ENCODE assay signal across 13 mouse cellular contexts in the genomic region with DNA sequence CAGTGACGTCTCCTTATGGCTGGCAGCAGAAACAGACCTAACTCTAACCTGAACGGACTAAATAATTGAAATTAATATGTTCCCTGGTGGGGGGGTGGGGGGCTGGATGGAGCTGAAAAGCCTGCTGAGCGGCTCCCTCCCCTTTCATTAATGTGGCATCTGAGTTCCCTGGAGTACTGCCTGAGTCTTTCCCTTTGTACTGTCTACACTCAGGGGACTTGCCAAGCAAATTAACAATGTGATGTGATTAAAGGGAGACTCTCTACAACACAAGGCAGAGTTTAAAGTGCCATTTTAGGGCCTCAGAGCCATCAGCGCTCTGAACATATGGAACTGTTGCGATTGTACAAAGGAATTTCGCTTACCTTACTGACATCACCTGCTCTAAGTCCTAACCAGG. TPM values are rescaled to one million over a fixed set of nuclear protein-coding genes. Genes with fewer than 3 reads are reported as not detected.
DNase-seq lines count a peak whose midpoint lies in the region; ATAC-seq and TF ChIP-seq lines count a peak whose summit lies in the region.
"Had no signal": no experiment of that assay in that cellular context is flagged by ENCODE, and none has a peak within 500 bp of the region (broad histone marks: within the 10 kb centered on the region; RNA-seq: fewer than 3 reads in every experiment).

No protein-coding gene starts in this region.

- no peaks in the 10 kb centered on the region for H3K27me3 ChIP-seq in lung, embryonic 14.5 days (ENCODE audit: insufficient read depth, low read length)
- no peaks in the 10 kb centered on the region for H3K27me3 ChIP-seq in forebrain, embryonic 12.5 days
- H3K27me3 ChIP-seq in hindbrain, embryonic 14.5 days (ENCODE audit: control insufficient read depth, insufficient read depth, low read length): no peaks in the 10 kb centered on the region
- no peaks in the 10 kb centered on the region for H3K27me3 ChIP-seq in neural tube, embryonic 12.5 days (replicated peaks)

- peaks cover 12% of the 10 kb centered on the region for H3K4me1 ChIP-seq in lung, embryonic 14.5 days (ENCODE audit: insufficient read depth)
- H3K4me1 ChIP-seq in forebrain, embryonic 12.5 days: peaks cover 30% of the 10 kb centered on the region
- H3K4me1 ChIP-seq in hindbrain, embryonic 14.5 days (replicated peaks; ENCODE audit: control insufficient read depth, insufficient read depth, low read length): peaks cover 19% of the 10 kb centered on the region
- H3K4me1 ChIP-seq in neural tube, embryonic 12.5 days: peaks cover 20% of the 10 kb centered on the region

- TF ChIP-seq CTCF in lung, embryonic 14.5 days (IDR thresholded peaks at IDR 0.05; ENCODE audit: low read depth): no peak

- ATAC-seq in lung, embryonic 14.5 days (ENCODE audit: insufficient read depth): no peak
- ATAC-seq in forebrain, embryonic 12.5 days (ENCODE audit: low FRiP score): peak; percentile 63; the same call in 1 of the 2 replicates
- peak; percentile 60; the same call in 1 of the 2 replicates for ATAC-seq in hindbrain, embryonic 14.5 days (ENCODE audit: low FRiP score)
- peak; percentile 68 for ATAC-seq in neural tube, embryonic 12.5 days (ENCODE audit: low FRiP score, low read depth)
- ATAC-seq in erythroid progenitor cell, adult 5-6 weeks (replicated peaks; ENCODE audit: low FRiP score, poor library complexity, severe bottlenecking): no peak

- WGBS in lung, embryonic 14.5 days: 49% methylated on average over 6 of the region's 6 CpGs
- 31% methylated on average over 6 of the region's 6 CpGs for WGBS in forebrain, embryonic 12.5 days
- 23% methylated on average over 6 of the region's 6 CpGs for WGBS in hindbrain, embryonic 14.5 days
- WGBS in neural tube, embryonic 12.5 days: 26% methylated on average over 6 of the region's 6 CpGs

- 0 out of 2 replicates have a peak overlapping the region, but pooled peaks have one; percentile 10 for H3K9ac ChIP-seq in lung, embryonic 14.5 days
- H3K9ac ChIP-seq in forebrain, embryonic 12.5 days: no peak overlapping the region
- H3K9ac ChIP-seq in hindbrain, embryonic 14.5 days: no peak overlapping the region
- H3K9ac ChIP-seq in neural tube, embryonic 12.5 days: no peak overlapping the region

- H3K36me3 ChIP-seq in lung, embryonic 14.5 days (ENCODE audit: insufficient read depth): no peaks in the 10 kb centered on the region
- no peaks in the 10 kb centered on the region for H3K36me3 ChIP-seq in forebrain, embryonic 12.5 days (replicated peaks)
- H3K36me3 ChIP-seq in hindbrain, embryonic 14.5 days (replicated peaks; ENCODE audit: control insufficient read depth, insufficient read depth): no peaks in the 10 kb centered on the region
- H3K36me3 ChIP-seq in neural tube, embryonic 12.5 days: no peaks in the 10 kb centered on the region

- no peaks in the 10 kb centered on the region for H3K9me3 ChIP-seq in lung, embryonic 14.5 days (ENCODE audit: low read depth, low read length)
- H3K9me3 ChIP-seq in forebrain, embryonic 12.5 days: no peaks in the 10 kb centered on the region
- H3K9me3 ChIP-seq in hindbrain, embryonic 14.5 days (ENCODE audit: control insufficient read depth, low read length): no peaks in the 10 kb centered on the region
- no peaks in the 10 kb centered on the region for H3K9me3 ChIP-seq in neural tube, embryonic 12.5 days

- H3K4me2 ChIP-seq in lung, embryonic 14.5 days: no peak overlapping the region
- no peak overlapping the region for H3K4me2 ChIP-seq in forebrain, embryonic 12.5 days
- no peak overlapping the region for H3K4me2 ChIP-seq in hindbrain, embryonic 14.5 days (replicated peaks)
- H3K4me2 ChIP-seq in neural tube, embryonic 12.5 days (replicated peaks): 0 out of 2 replicates have a peak overlapping the region, but pooled peaks have one; percentile 9

- peak overlapping the region; percentile 73 for H3K27ac ChIP-seq in lung, embryonic 14.5 days (ENCODE audit: low read depth)
- H3K27ac ChIP-seq in forebrain, embryonic 12.5 days: 0 out of 2 replicates have a peak overlapping the region, but pooled peaks have one; percentile 61
- H3K27ac ChIP-seq in hindbrain, embryonic 14.5 days: no peak overlapping the region
- H3K27ac ChIP-seq in neural tube, embryonic 12.5 days: no peak overlapping the region

- no peak overlapping the region for H3K4me3 ChIP-seq in lung, embryonic 14.5 days (ENCODE audit: low read depth, low read length)
- H3K4me3 ChIP-seq in forebrain, embryonic 12.5 days (replicated peaks): no peak overlapping the region
- no peak overlapping the region for H3K4me3 ChIP-seq in hindbrain, embryonic 14.5 days (replicated peaks; ENCODE audit: low read length)
- H3K4me3 ChIP-seq in neural tube, embryonic 12.5 days: no peak overlapping the region

- no peak for DNase-seq in lung, embryonic 14.5 days
- no peak for DNase-seq in lung, postnatal 10 days
- DNase-seq in hindbrain, embryonic 14.5 days (ENCODE audit: low spot score): no peak
- DNase-seq in gastrocnemius, postnatal 4 days (ENCODE audit: low spot score in 2 of 2): no peak
- DNase-seq: cerebellum, adult 9-10 months; heart, postnatal 36 days; lung, adult 2 months; spleen, adult 18-20 months had no signal

RNA-seq across cellular contexts. Expression of a gene that starts 16.4 kb away (rescaled TPM):
- 22.0 and 22.5 TPM in 2 replicates for polyA plus RNA-seq in lung, embryonic 14.5 days (2014; fragmentation: Nextera tagmentation; extraction: Ambion mirVana)
- polyA plus RNA-seq in forebrain, embryonic 12.5 days (2016; fragmentation: Nextera tagmentation; extraction: Ambion mirVana): 9.5 and 10.0 TPM in 2 replicates
- 18.4 and 19.2 TPM in 2 replicates for polyA plus RNA-seq in hindbrain, embryonic 14.5 days (2014; fragmentation: Nextera tagmentation; extraction: Ambion mirVana)
- 23.4 and 27.9 TPM in 2 replicates for polyA plus RNA-seq in neural tube, embryonic 12.5 days (2016; fragmentation: Nextera tagmentation; extraction: Ambion mirVana)
- total RNA-seq in gastrocnemius, postnatal 4 days (2021): 10 to 100 TPM; 35.8 to 37.7 TPM
- 33.5 and 56.6 TPM in 2 replicates for total RNA-seq in erythroid progenitor cell, adult 5-6 weeks (2015; ENCODE audit: low replicate concordance)
- total RNA-seq in erythroid progenitor cell, adult 5-6 weeks (2017; ENCODE audit: low replicate concordance): 44.0 and 54.7 TPM in 2 replicates

RNA-seq across cellular contexts. Expression of a gene that starts 18.5 kb away (rescaled TPM):
- polyA plus RNA-seq in lung, embryonic 14.5 days (2014; fragmentation: Nextera tagmentation; extraction: Ambion mirVana): not detected in 2 replicates
- polyA plus RNA-seq in forebrain, embryonic 12.5 days (2016; fragmentation: Nextera tagmentation; extraction: Ambion mirVana): not detected in 2 replicates
- not detected in 2 replicates for polyA plus RNA-seq in hindbrain, embryonic 14.5 days (2014; fragmentation: Nextera tagmentation; extraction: Ambion mirVana)
- not detected in 2 replicates for polyA plus RNA-seq in neural tube, embryonic 12.5 days (2016; fragmentation: Nextera tagmentation; extraction: Ambion mirVana)
- total RNA-seq in gastrocnemius, postnatal 4 days (2021): not detected
- total RNA-seq in erythroid progenitor cell, adult 5-6 weeks (2015; ENCODE audit: low replicate concordance): not detected in 2 replicates
- not detected in 2 replicates for total RNA-seq in erythroid progenitor cell, adult 5-6 weeks (2017; ENCODE audit: low replicate concordance)
- total RNA-seq: adrenal gland, adult 8-10 months; heart, postnatal 36 days; layer of hippocampus, adult 8-10 months had no signal
- polyA plus RNA-seq: lung, adult 2 months had no signal

Comparison
In these comparisons a context has a peak if more than half of its experiments do, and no peak if none do; other contexts are left out.
1. ATAC-seq: peak in forebrain, embryonic 12.5 days (single experiment), hindbrain, embryonic 14.5 days (single experiment) and neural tube, embryonic 12.5 days (single experiment); none in lung, embryonic 14.5 days (single experiment) and erythroid progenitor cell, adult 5-6 weeks (single experiment).
2. H3K27ac ChIP-seq: peak in lung, embryonic 14.5 days (single experiment) and forebrain, embryonic 12.5 days (single experiment); none in hindbrain, embryonic 14.5 days (single experiment) and neural tube, embryonic 12.5 days (single experiment).